Mouse (Mus musculus) limb, embryonic 14.5 days (tissue): Measurements from ENCODE around the gene Dnajc10. TPM values are rescaled to one million over a fixed set of nuclear protein-coding genes. Genes with fewer than 3 reads are reported as not detected.

Source experiments
- ATAC-seq: fragments of 200-750 bp; cut with Nextera tagmentation; 2 replicates; pipeline ENCODE4 v1.8.0; 2017; ENCODE audit warnings: low read depth, moderate number of reproducible peaks, moderate TSS enrichment; ENCODE audit not compliant: low FRiP score
- DNase-seq: peaks from one replicate; pipeline ENCODE4 v3.0.0-alpha.2; 2015; ENCODE audit warnings: low spot score
- H3K27ac ChIP-seq: fragments of 300-500 bp; sonication (generic); replicated peaks from 2 replicates; pipeline ENCODE4 v1.5.1; 2014; ENCODE audit warnings: low read depth, mild to moderate bottlenecking, low read length, moderate library complexity, mixed read lengths
- H3K27me3 ChIP-seq: fragments of 300-500 bp; sonication (generic); 2 replicates; pipeline ENCODE4 v1.6.1; 2014; ENCODE audit warnings: low read length, mixed read lengths; ENCODE audit not compliant: control insufficient read depth, insufficient read depth
- H3K36me3 ChIP-seq: fragments of 300-500 bp; sonication (generic); 2 replicates; pipeline ENCODE4 v1.6.1; 2014; ENCODE audit warnings: mild to moderate bottlenecking, low read length, moderate library complexity, mixed read lengths; ENCODE audit not compliant: control insufficient read depth, insufficient read depth
- H3K4me1 ChIP-seq: fragments of 300-500 bp; sonication (generic); 2 replicates; pipeline ENCODE4 v1.6.1; 2014; ENCODE audit warnings: antibody characterized with exemption, low read length, mixed read lengths; ENCODE audit not compliant: control insufficient read depth, insufficient read depth
- H3K4me2 ChIP-seq: fragments of 300-500 bp; sonication (generic); replicated peaks from 2 replicates; pipeline ENCODE4 v1.6.1; 2014; ENCODE audit warnings: low read depth, mild to moderate bottlenecking, low read length, moderate library complexity; ENCODE audit not compliant: severe bottlenecking
- H3K4me3 ChIP-seq: fragments of 300-500 bp; sonication (generic); replicated peaks from 2 replicates; pipeline ENCODE4 v1.5.1; 2014; ENCODE audit warnings: low read length
- H3K9ac ChIP-seq: fragments of 300-500 bp; sonication (generic); 2 replicates; pipeline ENCODE4 v1.6.1; 2014; ENCODE audit warnings: mild to moderate bottlenecking, low read depth, low read length, moderate library complexity; ENCODE audit not compliant: severe bottlenecking
- H3K9me3 ChIP-seq: fragments of 300-500 bp; sonication (generic); 2 replicates; pipeline ENCODE4 v1.6.1; 2016; ENCODE audit warnings: low read length; ENCODE audit not compliant: control insufficient read depth
- POLR2A ChIP-seq: fragments of 200-500 bp; IDR thresholded peaks from 2 replicates; pipeline ENCODE4 v1.8.0; 2012; ENCODE audit warnings: inconsistent platforms, mild to moderate bottlenecking, moderate library complexity, borderline replicate concordance; ENCODE audit not compliant: insufficient read depth, insufficient read length; ENCODE audit errors: extremely low read depth
- WGBS: fragments of 180-500 bp; shearing (Covaris S2); extraction: QIAGEN DNeasy Blood & Tissue Kit; methylation state at CpG from one replicate; pipeline ENCODE4 v1.1.7; 2014; 5-methylcytosine and 5-hydroxymethylcytosine counted together
- polyA plus RNA-seq, 2 experiments: library from polyadenylated mRNA; depleted of rRNA in 1 of 2; stranded (reverse) in 1 of 2; unstranded in 1 of 2; fragments of >200 nt; fragmentation: Nextera tagmentation in 1 of 2; extraction: Ambion mirVana in 1 of 2; gene quantifications; 2 replicates each; pipeline versions ENCODE4 v1.2.1 to v1.2.3; 2012 to 2014

Dnajc10 gene
- polyA plus RNA-seq, 2 experiments, result 58.1 to 78.5 TPM

DNA sequence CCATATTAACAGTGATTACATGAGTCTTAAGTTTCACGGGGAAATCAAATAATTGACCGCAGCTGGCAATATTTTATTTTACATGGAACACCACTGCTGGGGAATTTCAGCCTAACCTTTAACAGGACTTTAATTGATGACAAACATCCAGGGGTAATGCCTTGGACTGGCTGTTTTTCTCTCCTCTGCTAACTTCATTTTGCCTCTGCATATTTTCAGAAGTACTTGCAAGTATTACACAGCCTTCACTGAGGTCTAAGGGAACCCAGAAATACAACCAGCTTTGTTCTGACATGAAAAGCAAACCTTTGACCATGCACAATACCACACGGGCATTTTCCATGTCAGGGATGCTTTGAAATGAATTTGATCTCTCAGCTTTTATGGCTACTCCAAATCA, 81.6 kb downstream of the Dnajc10 start:
- DNase-seq (no peak), ATAC-seq (no peak)
- Histone ChIP-seq H3K4me3 (no peak overlapping the region), H3K4me1 (peaks cover 9% of the 10 kb centered on the region), H3K27me3 (peaks cover 21% of the 10 kb centered on the region; the same call in 1 of the 2 replicates), H3K9me3 (no peaks in the 10 kb centered on the region), H3K36me3 (no peaks in the 10 kb centered on the region), H3K4me2 (no peak overlapping the region), H3K27ac (no peak overlapping the region), H3K9ac (no peak overlapping the region)
- 15% methylated on average over 3 of the region's 3 CpGs for WGBS
- TF ChIP-seq POLR2A, result no peak

DNA sequence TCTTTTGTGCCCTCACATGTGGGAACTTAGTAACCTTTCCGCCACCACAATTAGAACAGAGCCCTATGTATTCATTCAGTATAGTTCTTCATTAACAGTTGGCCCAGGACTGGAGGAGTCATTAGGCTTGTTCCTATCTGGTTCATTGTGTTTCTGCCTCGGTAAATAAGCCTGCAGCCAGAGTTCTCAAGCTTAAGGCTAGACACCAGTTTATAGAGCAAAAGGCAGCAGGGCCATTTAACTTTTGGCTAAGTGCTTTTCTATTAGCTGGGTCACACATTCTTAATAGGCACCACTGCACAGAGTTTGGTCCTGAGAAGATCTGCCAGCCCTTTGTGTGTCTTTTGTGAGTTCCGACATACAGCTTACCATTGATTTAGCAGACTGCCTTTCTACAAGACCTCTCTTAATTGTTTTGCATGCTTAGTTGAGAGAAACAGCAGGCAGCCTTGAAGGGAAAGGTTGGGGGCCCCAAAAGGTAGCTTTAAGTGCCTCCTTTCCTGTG, 83.4 kb downstream of the Dnajc10 start:
- Histone ChIP-seq H3K36me3 (no peaks in the 10 kb centered on the region), H3K9me3 (no peaks in the 10 kb centered on the region), H3K27ac (no peak overlapping the region), H3K4me1 (peaks cover 9% of the 10 kb centered on the region), H3K4me2 (no peak overlapping the region), H3K9ac (no peak overlapping the region), H3K27me3 (peaks cover 21% of the 10 kb centered on the region; the same call in 1 of the 2 replicates), H3K4me3 (no peak overlapping the region)
- no peak for ATAC-seq
- WGBS, result 18% methylated on average over 3 of the region's 3 CpGs
- no peak for DNase-seq
- TF ChIP-seq POLR2A, result no peak

Other genes with a start within 250 kb of the Dnajc10 start
- 3.0 TPM in 2 replicates for gene Pde1a, start 186.0 kb upstream of the Dnajc10 start, polyA plus RNA-seq (2012; rRNA removed)
- 5.6 TPM in 2 replicates for gene Pde1a, start 186.0 kb upstream of the Dnajc10 start, polyA plus RNA-seq (2014; fragmentation: Nextera tagmentation; extraction: Ambion mirVana)
- not detected in 2 replicates for gene Prdx6b, start 23.0 kb upstream of the Dnajc10 start, polyA plus RNA-seq (2012; rRNA removed)
- gene Prdx6b, start 23.0 kb upstream of the Dnajc10 start, polyA plus RNA-seq (2014; fragmentation: Nextera tagmentation; extraction: Ambion mirVana), result not detected in 2 replicates
- 13.9 and 17.2 TPM in 2 replicates for gene Frzb, start 132.2 kb downstream of the Dnajc10 start, polyA plus RNA-seq (2012; rRNA removed)
- gene Frzb, start 132.2 kb downstream of the Dnajc10 start, polyA plus RNA-seq (2014; fragmentation: Nextera tagmentation; extraction: Ambion mirVana), result 10.5 and 10.8 TPM in 2 replicates